Mouse (Mus musculus): ENCODE results near the gene Mapt. TPM values are rescaled to one million over a fixed set of nuclear protein-coding genes. Genes with fewer than 3 reads are reported as not detected.
A peak's percentile ranks its signal among the peaks of the same experiment; 100 is the strongest.

Gene Mapt
- polyA plus RNA-seq, 2 experiments, result 0.17 to 0.43 TPM

DNA sequence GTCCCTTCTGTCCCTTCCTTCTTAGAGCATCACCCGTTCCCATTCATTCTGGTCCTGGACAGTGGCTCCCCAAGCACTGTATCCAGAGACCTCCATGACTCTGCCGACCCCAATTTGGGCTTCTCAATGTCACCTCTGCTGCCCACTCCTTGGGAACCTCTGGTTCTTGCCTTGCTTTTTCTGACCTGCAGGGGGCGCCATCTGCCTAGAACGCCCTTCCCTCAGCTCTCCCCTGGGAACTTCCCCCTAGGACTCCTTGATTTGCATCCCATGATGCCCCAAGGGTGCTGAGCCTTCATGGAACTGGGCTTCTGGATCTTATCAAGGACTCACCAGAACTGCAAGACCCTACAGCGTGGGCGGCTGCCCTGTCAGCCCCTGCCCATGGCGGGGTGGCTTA is 80.5 kb downstream of the Mapt start:
- H3K27me3 ChIP-seq (ENCODE audit: control insufficient read depth, insufficient read depth, low read length), result no peaks in the 10 kb centered on the region
- no peak overlapping the region for H3K9ac ChIP-seq (replicated peaks)
- 52% methylated on average over 7 of the region's 7 CpGs for WGBS (ENCODE audit: insufficient replicate concordance)
- H3K4me1 ChIP-seq (replicated peaks; ENCODE audit: control insufficient read depth in 2 of 2, insufficient read depth in 2 of 2, low read length in 1 of 2), result peaks cover 6 to 17% of the 10 kb centered on the region in 2 experiments; a peak in 3 of 4 replicates
- no peak for TF ChIP-seq EP300 (IDR thresholded peaks at IDR 0.05; ENCODE audit: low read depth)
- peak; percentile 84 for TF ChIP-seq CTCF (IDR thresholded peaks at IDR 0.05; ENCODE audit: low read depth)
- no peak overlapping the region for H3K27ac ChIP-seq
- H3K9me3 ChIP-seq (ENCODE audit: control insufficient read depth, low read length), result no peaks in the 10 kb centered on the region
- H3K4me2 ChIP-seq (ENCODE audit: low read depth), result no peak overlapping the region
- H3K36me3 ChIP-seq (replicated peaks; ENCODE audit: control insufficient read depth, insufficient read depth, low read depth), result no peaks in the 10 kb centered on the region
- ATAC-seq (ENCODE audit: insufficient read depth) (no peak), DNase-seq (ENCODE audit: low read depth in 3 of 3, low spot score in 3 of 3) (no peak)
- no peak overlapping the region for H3K4me3 ChIP-seq (ENCODE audit: insufficient read depth in 1 of 2, low read depth in 2 of 2, low read length in 2 of 2)

DNA sequence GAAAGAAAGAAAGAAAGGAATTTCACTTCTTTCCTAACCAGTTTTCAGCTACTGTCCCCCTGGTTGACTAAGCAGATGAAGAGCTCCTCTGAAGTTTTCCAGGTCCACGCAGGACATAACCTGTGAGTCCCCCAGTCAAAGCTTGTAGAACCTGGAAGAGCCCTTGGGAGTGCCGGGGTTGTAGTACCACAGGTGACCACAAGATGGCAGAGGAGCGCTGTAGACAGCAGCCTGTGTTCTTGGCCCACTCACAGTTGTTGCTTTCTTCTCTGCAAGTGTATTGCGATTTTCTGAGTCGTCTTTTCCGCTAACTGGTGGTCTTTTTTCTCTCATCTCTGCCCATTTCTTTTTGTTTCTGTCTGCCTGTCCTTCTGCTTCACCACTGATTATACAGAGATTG is 84.5 kb downstream of the Mapt start:
- 3% methylated on average over 6 of the region's 6 CpGs for WGBS (ENCODE audit: insufficient replicate concordance)
- Histone ChIP-seq H3K9me3 (ENCODE audit: control insufficient read depth, low read length) (no peaks in the 10 kb centered on the region), H3K27ac (no peak overlapping the region), H3K9ac (replicated peaks) (no peak overlapping the region), H3K27me3 (ENCODE audit: control insufficient read depth, insufficient read depth, low read length) (no peaks in the 10 kb centered on the region), H3K36me3 (replicated peaks; ENCODE audit: control insufficient read depth, insufficient read depth, low read depth) (no peaks in the 10 kb centered on the region), H3K4me2 (ENCODE audit: low read depth) (no peak overlapping the region), H3K4me3 (ENCODE audit: insufficient read depth in 1 of 2, low read depth in 2 of 2, low read length in 2 of 2) (no peak overlapping the region), H3K4me1 (replicated peaks; ENCODE audit: control insufficient read depth in 2 of 2, insufficient read depth in 2 of 2, low read length in 1 of 2) (peaks cover 5 to 16% of the 10 kb centered on the region in 2 experiments; a peak in 3 of 4 replicates)
- DNase-seq (ENCODE audit: low read depth in 3 of 3, low spot score in 3 of 3), result peak; percentile 66 to 72 (median 68)
- ATAC-seq (ENCODE audit: insufficient read depth), result no peak
- TF ChIP-seq CTCF (IDR thresholded peaks at IDR 0.05; ENCODE audit: low read depth), result peak; percentile 97
- TF ChIP-seq EP300 (IDR thresholded peaks at IDR 0.05; ENCODE audit: low read depth), result no peak

DNA sequence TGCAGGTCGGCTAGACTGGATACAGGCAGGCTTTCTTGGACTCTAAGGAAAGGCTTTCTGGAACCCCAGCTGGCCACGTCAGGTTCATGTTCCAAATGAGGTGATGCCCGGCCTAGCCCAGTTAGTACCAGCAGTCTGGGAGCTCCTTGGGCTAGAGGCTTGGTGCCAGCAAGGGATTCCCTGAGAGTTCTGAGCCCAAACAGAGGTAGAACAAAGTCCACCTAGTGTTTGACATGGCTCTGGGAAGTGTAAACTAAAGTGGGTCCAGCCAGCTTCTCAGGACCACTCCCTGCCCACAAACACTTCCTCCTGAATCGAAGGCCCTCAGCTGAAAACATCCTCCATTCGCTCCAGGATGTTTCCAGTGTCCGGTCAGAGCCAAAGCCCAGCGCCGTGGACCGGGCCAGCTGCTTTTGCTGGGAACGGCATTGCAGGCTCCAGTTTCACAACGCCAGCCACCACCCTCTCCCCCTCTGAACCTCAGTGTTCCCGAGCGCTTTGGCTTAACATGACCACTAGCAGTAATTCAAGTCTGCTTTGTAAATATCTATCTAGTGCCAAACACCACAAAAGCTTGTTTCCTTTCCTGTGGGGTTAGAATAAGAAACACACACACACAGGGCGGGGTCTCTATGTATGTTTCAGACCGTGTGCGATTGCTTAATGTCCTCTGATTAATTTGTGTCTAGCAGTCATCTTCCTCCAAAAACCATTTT is 85.7 kb downstream of the Mapt start:
- no peak for TF ChIP-seq CTCF (IDR thresholded peaks at IDR 0.05; ENCODE audit: low read depth)
- no peak for TF ChIP-seq EP300 (IDR thresholded peaks at IDR 0.05; ENCODE audit: low read depth)
- DNase-seq (ENCODE audit: low read depth in 3 of 3, low spot score in 3 of 3) (no peak), ATAC-seq (ENCODE audit: insufficient read depth) (no peak)
- H3K4me2 ChIP-seq (ENCODE audit: low read depth), result no peak overlapping the region
- H3K27ac ChIP-seq, result no peak overlapping the region
- no peaks in the 10 kb centered on the region for H3K27me3 ChIP-seq (ENCODE audit: control insufficient read depth, insufficient read depth, low read length)
- H3K9me3 ChIP-seq (ENCODE audit: control insufficient read depth, low read length), result no peaks in the 10 kb centered on the region
- H3K4me3 ChIP-seq (ENCODE audit: insufficient read depth in 1 of 2, low read depth in 2 of 2, low read length in 2 of 2), result no peak overlapping the region
- no peak overlapping the region for H3K9ac ChIP-seq (replicated peaks)
- peaks cover 5 to 12% of the 10 kb centered on the region in 2 experiments; a peak in 3 of 4 replicates for H3K4me1 ChIP-seq (replicated peaks; ENCODE audit: control insufficient read depth in 2 of 2, insufficient read depth in 2 of 2, low read length in 1 of 2)
- 46% methylated on average over 16 of the region's 16 CpGs for WGBS (ENCODE audit: insufficient replicate concordance)
- no peaks in the 10 kb centered on the region for H3K36me3 ChIP-seq (replicated peaks; ENCODE audit: control insufficient read depth, insufficient read depth, low read depth)

DNA sequence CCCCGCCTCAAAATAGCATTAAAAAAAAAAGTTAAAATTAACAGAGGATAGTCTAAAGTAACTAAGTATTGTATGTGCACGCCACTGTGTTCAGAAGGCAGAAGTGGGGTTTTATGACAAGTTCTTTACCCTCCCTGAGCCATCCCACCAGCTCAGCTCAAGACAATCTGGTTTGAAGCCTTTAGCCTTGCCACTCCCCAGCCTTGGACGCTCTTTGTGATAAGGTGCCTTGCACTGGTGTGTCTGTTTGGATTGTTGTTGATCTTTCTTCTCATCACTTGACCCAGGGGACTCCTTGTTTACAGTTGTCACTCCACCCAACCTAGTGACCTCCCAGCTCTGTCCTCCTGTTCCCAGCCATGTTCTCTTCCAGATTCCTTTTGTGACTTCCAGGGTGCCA is 86.4 kb downstream of the Mapt start:
- Histone ChIP-seq H3K27me3 (ENCODE audit: control insufficient read depth, insufficient read depth, low read length) (no peaks in the 10 kb centered on the region), H3K4me3 (ENCODE audit: insufficient read depth in 1 of 2, low read depth in 2 of 2, low read length in 2 of 2) (no peak overlapping the region), H3K36me3 (replicated peaks; ENCODE audit: control insufficient read depth, insufficient read depth, low read depth) (no peaks in the 10 kb centered on the region), H3K27ac (no peak overlapping the region), H3K9ac (replicated peaks) (no peak overlapping the region), H3K4me2 (ENCODE audit: low read depth) (no peak overlapping the region), H3K4me1 (replicated peaks; ENCODE audit: control insufficient read depth in 2 of 2, insufficient read depth in 2 of 2, low read length in 1 of 2) (peaks cover 5 to 12% of the 10 kb centered on the region in 2 experiments; a peak in 3 of 4 replicates), H3K9me3 (ENCODE audit: control insufficient read depth, low read length) (no peaks in the 10 kb centered on the region)
- WGBS (ENCODE audit: insufficient replicate concordance), result 32% methylated on average over 3 of the region's 3 CpGs
- DNase-seq (ENCODE audit: low read depth in 3 of 3, low spot score in 3 of 3) (peak in 1 of 3 experiments; percentile 13), ATAC-seq (ENCODE audit: insufficient read depth) (peak; percentile 34; the same call in 1 of the 2 replicates)
- no peak for TF ChIP-seq CTCF (IDR thresholded peaks at IDR 0.05; ENCODE audit: low read depth)
- no peak for TF ChIP-seq EP300 (IDR thresholded peaks at IDR 0.05; ENCODE audit: low read depth)

DNA sequence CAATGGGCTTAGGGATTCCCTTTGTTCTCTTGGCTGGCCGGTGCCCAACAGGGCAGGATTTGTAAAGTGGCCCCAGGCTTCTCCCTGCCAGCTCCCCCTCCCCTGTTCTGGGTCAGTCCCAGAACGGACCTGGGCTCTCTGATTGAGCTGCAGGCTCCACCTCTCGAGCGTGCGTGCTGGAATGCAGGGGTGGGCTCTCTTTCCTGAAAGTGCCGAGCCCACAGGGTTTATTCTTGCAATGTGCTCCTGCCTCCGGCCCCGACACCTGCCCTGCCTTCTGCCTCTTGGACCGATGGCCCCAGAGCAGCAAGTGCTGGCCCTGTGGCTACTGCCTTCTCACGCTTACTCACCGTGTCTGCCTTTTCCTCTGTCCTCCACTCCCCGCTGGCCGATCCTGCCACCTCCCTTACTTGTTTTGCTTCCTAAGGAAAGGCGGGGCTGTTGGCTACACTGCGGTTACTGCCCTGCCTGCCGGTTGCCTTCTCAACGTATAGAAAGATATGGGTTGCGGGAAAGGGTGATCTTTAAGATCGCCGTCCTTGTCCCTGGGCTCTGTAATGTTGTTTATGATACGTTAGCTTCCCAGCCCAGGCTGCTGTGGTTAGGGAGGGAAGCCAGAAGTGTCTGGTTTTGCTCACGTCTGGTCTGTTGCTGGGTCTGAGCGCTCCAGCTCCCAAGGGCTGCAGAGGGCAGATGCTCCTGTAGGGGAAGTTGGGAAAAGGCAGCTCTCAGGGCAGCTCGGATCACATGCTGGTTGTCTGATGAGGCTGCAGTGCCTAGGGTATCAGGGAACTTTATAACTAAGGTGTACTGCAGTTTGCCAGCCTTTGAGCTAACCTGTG is 88.0 kb downstream of the Mapt start:
- ATAC-seq (ENCODE audit: insufficient read depth), result peak; percentile 45; the same call in 1 of the 2 replicates
- no peak overlapping the region for H3K27ac ChIP-seq
- no peaks in the 10 kb centered on the region for H3K36me3 ChIP-seq (replicated peaks; ENCODE audit: control insufficient read depth, insufficient read depth, low read depth)
- H3K4me1 ChIP-seq (replicated peaks; ENCODE audit: control insufficient read depth in 2 of 2, insufficient read depth in 2 of 2, low read length in 1 of 2), result peaks cover 5 to 12% of the 10 kb centered on the region in 2 experiments; a peak in 3 of 4 replicates
- DNase-seq (ENCODE audit: low read depth in 3 of 3, low spot score in 3 of 3), result no peak
- H3K4me3 ChIP-seq (ENCODE audit: insufficient read depth in 1 of 2, low read depth in 2 of 2, low read length in 2 of 2), result peak overlapping the region; percentile 23 to 36
- no peak overlapping the region for H3K9ac ChIP-seq (replicated peaks)
- H3K27me3 ChIP-seq (ENCODE audit: control insufficient read depth, insufficient read depth, low read length), result no peaks in the 10 kb centered on the region
- WGBS (ENCODE audit: insufficient replicate concordance), result 2% methylated on average over 24 of the region's 24 CpGs
- H3K4me2 ChIP-seq (ENCODE audit: low read depth), result peak overlapping the region; percentile 62
- TF ChIP-seq EP300 (IDR thresholded peaks at IDR 0.05; ENCODE audit: low read depth) (no peak), CTCF (IDR thresholded peaks at IDR 0.05; ENCODE audit: low read depth) (no peak)
- H3K9me3 ChIP-seq (ENCODE audit: control insufficient read depth, low read length), result no peaks in the 10 kb centered on the region

Data from liver, embryonic 14.5 days (tissue).